Mouse (Mus musculus) inflammation-experienced regulatory T-cells, adult 6 months (primary cell): ENCODE data around the gene Sptlc2. TPM values are rescaled to one million over a fixed set of nuclear protein-coding genes. Genes with fewer than 3 reads are reported as not detected.

Experiments used
- ATAC-seq: one replicate; pipeline ENCODE4 v1.8.0; 2017
- polyA plus RNA-seq, 3 experiments: library from polyadenylated mRNA; unstranded; fragments of 100-300 nt; shearing (Covaris generic); gene quantifications; one replicate each; pipeline ENCODE4 v1.2.1; 2017

The Sptlc2 gene
- 10 to 100 TPM; 69.9 to 85.2 (median 72.4) TPM for polyA plus RNA-seq

GRCm38 (mm10) chr12:87388122-87388774, at the start of gene Sptlc2:
TSS of gene Sptlc2 (minus strand) at chr12:87388355.
- ATAC-seq, result peak; percentile 96

- no peak for ATAC-seq
These were observed 40.7 kb upstream of the Sptlc2 start for GRCm38 (mm10) chr12:87428885-87429284.

DNA sequence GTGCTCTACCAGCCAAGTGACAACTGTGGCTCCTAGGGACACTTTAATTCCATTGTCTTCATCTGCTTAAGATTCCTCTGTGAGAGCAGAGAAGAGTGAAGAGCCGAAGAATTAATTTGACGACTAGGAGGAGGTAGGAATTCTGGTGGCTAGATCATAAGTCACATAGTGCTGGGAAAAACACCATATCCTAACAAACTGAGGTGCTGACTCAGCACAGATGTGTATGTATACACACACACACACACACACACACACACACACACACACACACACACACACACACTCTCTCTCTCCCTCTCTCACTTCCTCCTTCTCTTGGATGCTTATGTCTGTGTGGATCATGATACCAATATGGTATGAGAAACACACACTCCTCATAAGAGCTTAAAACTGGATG, 40.1 kb upstream of the Sptlc2 start:
- ATAC-seq, result no peak

- no peak for ATAC-seq
These were observed 38.3 kb upstream of the Sptlc2 start for GRCm38 (mm10) chr12:87426354-87427031.

DNA sequence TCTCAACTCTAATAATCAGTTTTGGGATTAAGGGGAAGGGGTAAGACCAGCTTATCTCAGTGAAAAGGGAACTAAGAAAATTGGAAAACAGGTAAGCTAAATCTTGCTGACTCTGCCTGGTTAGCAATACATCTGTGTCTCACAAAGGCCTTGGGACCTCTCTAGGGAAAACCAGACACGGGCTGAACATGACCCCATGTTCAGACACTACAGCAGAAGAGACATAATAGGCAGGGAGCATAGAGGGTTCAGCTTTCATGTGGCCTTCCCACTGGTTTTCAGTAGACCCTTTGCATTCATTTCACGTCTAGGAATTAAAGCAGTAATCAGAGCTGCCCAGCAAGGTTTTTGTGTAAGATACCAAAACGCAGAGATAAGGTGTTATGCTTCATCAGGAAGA, 36.4 kb upstream of the Sptlc2 start:
- ATAC-seq, result no peak

DNA sequence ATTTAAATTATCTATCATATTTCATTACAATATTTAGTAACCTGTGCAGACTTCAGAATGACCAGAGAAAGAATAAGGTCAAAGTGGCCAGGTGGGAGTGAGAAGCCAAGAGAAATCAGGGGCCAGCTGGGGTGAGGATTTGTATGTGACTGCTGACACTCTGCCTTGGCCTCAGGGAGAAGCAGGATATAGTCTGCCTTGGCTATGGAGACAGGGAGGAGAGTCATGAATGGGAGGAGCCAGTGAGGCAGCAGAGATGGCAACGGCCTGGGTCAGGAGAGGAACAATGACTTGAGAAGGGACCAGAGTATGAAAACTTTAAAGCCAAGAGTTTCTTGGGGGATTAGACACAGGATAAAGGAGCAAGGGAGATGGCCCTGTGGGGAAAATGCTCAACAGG, 35.5 kb upstream of the Sptlc2 start:
- no peak for ATAC-seq

GRCm38 (mm10) chr12:87421708-87422507, 33.8 kb upstream of the Sptlc2 start:
- no peak for ATAC-seq

- no peak for ATAC-seq
These were observed 31.9 kb upstream of the Sptlc2 start for GRCm38 (mm10) chr12:87419974-87420485.

DNA sequence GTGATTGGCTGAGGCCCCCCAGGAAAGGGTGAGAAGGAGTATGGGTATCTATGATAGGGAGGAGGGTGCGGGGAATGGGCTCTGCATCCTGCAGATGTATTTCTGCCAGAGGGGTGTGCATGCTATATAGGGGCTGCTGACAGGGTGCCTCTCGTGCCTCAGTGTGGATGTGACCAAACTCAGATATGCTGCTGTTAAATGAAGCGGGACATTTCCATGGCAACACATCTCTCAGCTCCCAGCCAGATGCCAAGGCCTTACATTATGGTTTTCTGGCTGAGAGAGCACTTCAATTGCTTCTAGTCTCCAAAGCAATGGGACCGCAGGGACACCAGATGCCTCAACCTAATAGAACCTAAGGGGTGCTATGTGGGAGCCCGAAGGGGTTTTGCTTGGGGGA, 30.8 kb upstream of the Sptlc2 start:
- no peak for ATAC-seq

DNA sequence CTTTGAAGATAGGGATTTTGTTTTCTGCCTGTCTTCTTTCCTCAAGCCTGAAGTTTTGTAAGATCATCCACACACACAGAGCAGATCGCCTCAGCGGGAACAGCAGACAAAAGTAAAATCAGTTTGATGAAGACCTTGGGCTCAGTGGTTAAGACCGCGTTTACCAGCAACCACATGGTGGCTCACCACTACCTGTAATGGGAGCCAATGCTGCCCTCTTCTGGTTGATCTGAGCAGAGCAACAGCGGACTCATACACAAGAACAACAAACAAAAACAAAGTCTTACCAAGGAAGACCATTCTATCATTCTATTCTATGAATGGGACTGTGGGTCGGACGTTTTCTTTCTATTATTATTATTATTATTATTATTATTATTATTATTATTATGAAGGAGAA, 28.5 kb upstream of the Sptlc2 start:
- ATAC-seq, result peak; percentile 78

DNA sequence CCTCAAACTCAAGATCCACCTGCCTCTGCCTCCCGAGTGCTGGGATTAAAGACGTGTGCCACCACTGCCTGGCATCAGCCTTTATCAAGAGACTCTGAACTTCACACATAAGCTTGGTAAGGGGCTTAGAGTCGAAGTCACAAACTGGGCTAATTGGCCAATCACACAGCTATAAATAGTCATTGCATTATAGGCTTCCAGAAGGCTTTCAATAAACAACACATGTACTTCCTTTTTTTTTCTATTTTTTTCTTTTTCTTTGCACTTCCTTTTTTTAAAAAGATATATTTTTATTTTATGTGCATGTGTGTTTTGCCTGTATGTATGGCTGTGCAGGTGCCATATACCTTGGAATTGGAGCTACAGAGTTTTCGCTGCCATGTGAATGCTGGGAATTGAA, 27.2 kb upstream of the Sptlc2 start:
- ATAC-seq, result no peak

DNA sequence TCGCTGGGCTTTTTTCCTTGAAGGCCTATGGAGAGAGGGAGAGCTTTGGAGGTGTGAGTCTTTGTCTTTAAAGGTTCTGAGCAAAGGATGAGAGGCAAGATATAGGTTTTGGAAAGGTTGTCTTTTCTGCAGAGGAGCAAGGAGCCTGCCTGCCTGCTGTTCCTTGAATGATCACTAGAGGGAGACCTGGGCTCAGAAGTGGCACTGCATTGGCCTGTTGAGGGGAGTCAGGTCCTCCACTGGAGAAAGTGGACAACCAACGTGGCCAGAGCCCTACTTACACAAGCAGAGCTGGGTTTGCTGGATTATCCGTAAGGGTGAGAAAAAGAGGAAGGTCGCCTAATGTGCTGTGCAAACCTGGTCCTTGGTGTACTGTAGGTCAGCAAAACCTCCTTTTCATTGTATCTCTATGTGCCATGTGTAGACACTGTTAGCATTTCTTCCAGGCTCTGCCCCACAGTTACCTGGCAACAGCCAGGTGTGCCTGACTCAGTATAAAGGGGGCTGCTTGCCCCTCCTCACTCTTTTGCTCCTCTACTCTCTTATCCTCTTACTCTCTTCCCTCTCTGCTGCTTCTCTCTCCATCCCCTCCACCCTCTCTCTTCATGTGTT, 25.1 kb upstream of the Sptlc2 start:
- peak; percentile 57 for ATAC-seq

DNA sequence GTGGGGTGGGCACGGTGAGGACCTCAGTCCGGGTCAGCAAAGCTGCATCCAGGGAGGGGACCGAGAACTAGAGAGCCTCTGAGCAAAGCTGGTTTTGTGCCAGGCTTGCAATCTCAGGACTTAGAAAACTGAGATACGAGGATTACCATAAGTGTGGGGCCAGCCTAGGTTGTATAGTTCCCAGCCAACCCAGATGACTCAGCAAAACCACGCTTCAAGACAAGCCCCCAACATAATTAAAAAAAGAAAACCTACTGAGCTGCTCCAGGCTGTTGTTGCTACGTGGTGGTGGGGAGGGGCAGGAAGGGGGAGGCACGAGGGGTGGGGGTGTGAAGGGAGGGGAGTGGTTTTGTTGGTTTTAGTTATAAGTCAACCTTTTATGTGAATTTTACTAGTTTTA, 22.8 kb upstream of the Sptlc2 start:
- no peak for ATAC-seq

GRCm38 (mm10) chr12:87409123-87409522, 21.0 kb upstream of the Sptlc2 start:
- no peak for ATAC-seq

DNA sequence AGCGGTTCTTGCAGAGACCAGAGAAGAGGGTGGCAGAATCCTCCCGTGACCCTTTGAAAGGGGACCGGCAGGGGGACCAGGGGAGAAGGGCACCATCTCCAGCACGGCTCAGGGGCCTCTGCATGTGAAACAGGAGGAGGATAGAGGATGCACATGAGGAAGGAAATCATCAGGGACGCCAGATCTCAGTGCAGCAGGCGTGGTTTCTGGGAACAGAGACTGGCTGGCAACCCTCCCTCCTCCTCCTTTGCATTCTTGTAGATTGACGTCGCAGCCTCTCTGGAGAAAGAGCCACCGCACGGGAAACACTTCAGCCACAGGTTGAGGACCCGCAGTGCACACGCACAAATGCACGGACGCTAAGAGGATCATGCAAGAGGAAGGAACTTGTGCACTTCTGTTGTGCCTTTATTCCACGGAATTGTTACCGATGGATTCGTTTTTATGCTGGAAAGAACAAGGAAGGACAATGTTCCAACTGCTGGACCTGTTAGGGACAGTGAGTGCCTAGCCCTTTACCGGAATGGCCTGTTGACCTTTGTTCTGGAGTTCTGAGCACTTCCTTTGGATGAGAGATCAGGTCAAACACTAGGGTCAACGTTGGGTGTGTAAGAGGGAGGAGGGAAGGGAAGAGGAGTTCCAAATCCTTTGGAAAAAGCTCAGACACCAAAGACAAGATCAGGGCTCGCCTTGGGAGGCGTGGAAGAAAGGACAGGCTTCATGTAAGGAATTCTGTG, 19.9 kb upstream of the Sptlc2 start:
- ATAC-seq, result no peak

GRCm38 (mm10) chr12:87405721-87406120, 17.6 kb upstream of the Sptlc2 start:
- no peak for ATAC-seq

- ATAC-seq, result no peak
These were observed 17.0 kb upstream of the Sptlc2 start for GRCm38 (mm10) chr12:87405165-87405564.

- no peak for ATAC-seq
These were observed 13.7 kb upstream of the Sptlc2 start for GRCm38 (mm10) chr12:87401883-87402282.

GRCm38 (mm10) chr12:87399119-87399819, 11.1 kb upstream of the Sptlc2 start:
- ATAC-seq, result no peak

DNA sequence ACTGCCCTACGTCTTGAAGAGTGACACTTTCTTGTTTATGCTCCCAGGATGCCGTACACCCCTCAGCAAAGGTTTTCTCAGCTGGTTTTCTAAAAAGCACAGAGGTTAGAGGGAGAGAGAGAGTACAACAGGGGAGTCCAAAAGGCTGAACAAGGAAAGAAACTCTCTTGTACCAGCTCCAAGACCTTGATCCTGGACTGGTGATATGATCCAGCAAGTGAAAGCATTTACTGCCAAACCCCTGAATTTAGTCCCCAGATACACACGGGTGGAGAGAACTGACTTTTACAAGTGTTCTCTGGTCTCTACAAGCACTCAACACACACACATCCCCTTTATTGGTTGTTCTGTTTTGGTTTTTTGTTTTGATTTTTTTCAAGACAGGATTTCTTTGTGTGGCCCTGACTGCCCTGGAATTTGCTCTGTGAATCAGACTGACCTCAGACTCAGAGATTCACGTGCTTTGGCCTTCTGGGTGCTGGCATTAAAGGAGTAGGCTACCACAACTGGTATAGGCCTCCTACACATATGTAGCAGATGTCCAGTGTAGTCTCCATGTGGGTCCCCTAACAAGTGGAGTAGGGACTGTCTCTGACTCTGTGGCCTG, 9.8 kb upstream of the Sptlc2 start:
- no peak for ATAC-seq

DNA sequence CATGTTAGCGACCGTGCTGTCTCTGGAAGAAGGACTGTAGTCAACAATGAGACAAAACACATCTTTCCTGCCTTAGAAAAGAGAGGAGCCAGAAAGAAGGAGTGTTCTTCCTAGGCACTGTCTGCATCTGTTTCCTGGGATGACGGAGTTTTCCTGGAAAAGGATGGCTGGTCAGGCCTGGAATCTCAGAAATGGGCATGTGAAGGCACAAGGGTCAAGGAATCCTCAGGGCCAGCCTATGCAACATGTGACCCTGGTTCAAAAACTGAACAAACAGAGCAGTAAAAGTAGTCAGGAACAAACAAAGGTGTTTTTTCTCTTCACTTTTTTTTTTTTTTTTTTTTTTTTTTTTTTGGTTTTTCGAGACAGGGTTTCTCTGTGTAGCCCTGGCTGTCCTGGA, 9.0 kb upstream of the Sptlc2 start:
- no peak for ATAC-seq
